Mouse (Mus musculus) thymus, adult 2 months (tissue): Measurements from ENCODE around the gene Dhx37.

Source experiments
- CTCF ChIP-seq: fragments of 200-500 bp; IDR thresholded peaks from 2 replicates; pipeline ENCODE4 v1.5.1; 2012; ENCODE audit warnings: mild to moderate bottlenecking, control low read depth, low read length, moderate library complexity, borderline replicate concordance; ENCODE audit not compliant: control insufficient read depth, poor library complexity, insufficient read depth; ENCODE audit errors: extremely low read depth
- POLR2A ChIP-seq: fragments of 200-500 bp; IDR thresholded peaks from 2 replicates; pipeline ENCODE4 v1.6.1; 2012; ENCODE audit warnings: mild to moderate bottlenecking, low read length, control low read depth, moderate library complexity; ENCODE audit not compliant: control insufficient read depth, poor library complexity, insufficient read depth; ENCODE audit errors: extremely low read depth

- no peak for TF ChIP-seq CTCF
- no peak for TF ChIP-seq POLR2A
Observed at GRCm38 (mm10) chr5:125402991-125403390, 30.9 kb downstream of the Dhx37 start.
